In genomic region chr17:45449586-45449985, GRCm38 (mm10) we compare ENCODE assay signal across 19 mouse cellular contexts. TPM values are rescaled to one million over a fixed set of nuclear protein-coding genes. Genes with fewer than 3 reads are reported as not detected.
"Had no signal": no experiment of that assay in that cellular context is flagged by ENCODE, and none has a peak within 500 bp of the region (broad histone marks: within the 10 kb centered on the region; RNA-seq: fewer than 3 reads in every experiment).

No protein-coding gene starts in this region.

- H3K4me3 ChIP-seq: midbrain, embryonic 10.5 days; midbrain, embryonic 12.5 days; neural tube, embryonic 12.5 days; stomach, embryonic 15.5 days had no signal

- H3K27ac ChIP-seq: midbrain, embryonic 10.5 days; midbrain, embryonic 12.5 days; neural tube, embryonic 12.5 days; stomach, embryonic 15.5 days; stomach, postnatal 0 days had no signal

- H3K9me3 ChIP-seq: midbrain, embryonic 10.5 days; midbrain, embryonic 12.5 days; neural tube, embryonic 12.5 days; stomach, embryonic 15.5 days had no signal

- H3K27me3 ChIP-seq: midbrain, embryonic 12.5 days; neural tube, embryonic 12.5 days; stomach, embryonic 15.5 days had no signal

- H3K4me1 ChIP-seq: midbrain, embryonic 10.5 days; midbrain, embryonic 12.5 days; neural tube, embryonic 12.5 days; stomach, embryonic 15.5 days had no signal

- H3K36me3 ChIP-seq: stomach, embryonic 15.5 days had no signal

- DNase-seq: lung, adult 18-20 months; lung, embryonic 14.5 days; lung, postnatal 10 days; lung, postnatal 4 days; midbrain, embryonic 14.5 days; right cerebral cortex, postnatal 14 days; thymus, adult 2 months; thymus, postnatal 25 days; thymus, postnatal 4 days had no signal

- H3K4me2 ChIP-seq: lung, embryonic 14.5 days; midbrain, embryonic 12.5 days; neural tube, embryonic 12.5 days; stomach, embryonic 15.5 days had no signal

- H3K9ac ChIP-seq: lung, embryonic 14.5 days; midbrain, embryonic 12.5 days; neural tube, embryonic 12.5 days; stomach, embryonic 15.5 days had no signal

RNA-seq across cellular contexts. Expression of gene Spats1, which starts 25.6 kb away (rescaled TPM):
- total RNA-seq: megakaryocyte, adult 5-6 weeks; megakaryocyte-erythroid progenitor cell, adult 5-6 weeks; monocyte, adult 5-6 weeks; neutrophil, adult 5-6 weeks had no signal
- polyA plus RNA-seq: spleen, adult 2 months had no signal
